Mouse (Mus musculus) cerebellum, postnatal 25 days (tissue): ENCODE results near the gene Erp27.
"Not testable (repeated sequence)": the region's sequence is repeated elsewhere in the genome, so short reads cannot be mapped to it uniquely, and the experiment has no call there.

Source experiments
- DNase-seq, 2 experiments: peaks; one replicate each; pipeline ENCODE4 v3.0.0; 2021; ENCODE audit warnings: mixed read lengths in 2 of 2

The Erp27 gene

DNA sequence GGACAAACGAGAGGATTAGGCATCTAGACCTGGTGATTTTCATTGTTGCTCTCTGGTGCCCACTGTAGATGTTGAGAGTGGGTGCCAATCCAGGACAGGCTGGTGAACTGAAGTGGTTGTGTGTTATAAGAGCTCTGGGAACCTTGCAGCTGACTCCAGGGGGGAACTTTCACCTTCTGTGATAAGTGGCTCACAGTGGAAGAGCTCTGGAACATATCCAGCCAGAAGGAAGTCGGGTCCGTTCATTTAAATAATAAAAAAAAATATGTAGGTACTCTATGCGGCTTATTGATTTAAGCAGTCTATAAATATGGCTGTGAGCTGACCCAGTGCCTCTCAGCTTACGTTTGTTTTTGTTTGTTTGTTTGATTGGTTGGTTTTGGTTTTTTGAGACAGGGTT is at the start of gene Erp27:
Gene Erp27 (minus strand): TSS at position 101 of the 400 bp plus-strand sequence.
- DNase-seq, result no peak

DNA sequence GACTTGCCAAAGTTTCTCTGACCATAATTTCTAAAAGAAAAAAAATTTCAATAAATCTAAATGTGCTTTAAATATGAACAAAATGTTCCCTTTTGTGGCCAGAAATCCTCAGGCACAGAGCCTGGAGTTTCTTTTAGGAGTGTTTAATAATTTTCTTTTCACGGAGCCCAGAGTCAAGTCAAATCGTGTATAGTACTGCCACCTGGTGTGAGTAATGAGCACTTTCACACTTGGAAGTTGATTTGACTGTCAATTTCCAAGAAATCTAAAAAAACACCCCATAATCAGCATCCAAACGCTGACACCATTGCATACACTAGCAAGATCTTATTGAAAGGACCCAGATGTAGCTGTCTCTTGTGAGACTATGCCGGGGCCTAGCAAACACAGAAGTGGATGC is 46.9 kb upstream of the Erp27 start:
- DNase-seq, result not testable (repeated sequence)

DNA sequence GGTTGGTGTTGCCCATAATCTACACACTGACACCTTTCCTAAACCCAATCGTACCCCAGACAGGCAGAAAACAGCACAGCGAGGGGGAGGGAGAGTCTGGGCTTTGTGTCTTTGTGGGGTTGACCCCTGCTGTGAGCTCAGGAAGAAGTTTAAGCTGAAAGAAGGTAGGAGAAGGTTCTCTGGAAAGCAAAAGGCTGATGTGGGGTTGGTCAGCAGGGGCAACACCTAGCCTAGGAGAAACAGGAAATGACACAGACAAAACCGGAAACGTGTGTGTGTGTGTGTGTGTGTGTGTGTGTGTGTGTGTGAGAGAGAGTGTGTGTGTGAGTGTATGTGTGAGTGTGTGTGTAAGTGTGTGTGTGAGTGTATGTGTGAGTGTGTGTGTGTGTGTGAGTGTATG is 45.5 kb upstream of the Erp27 start:
- no peak for DNase-seq

DNA sequence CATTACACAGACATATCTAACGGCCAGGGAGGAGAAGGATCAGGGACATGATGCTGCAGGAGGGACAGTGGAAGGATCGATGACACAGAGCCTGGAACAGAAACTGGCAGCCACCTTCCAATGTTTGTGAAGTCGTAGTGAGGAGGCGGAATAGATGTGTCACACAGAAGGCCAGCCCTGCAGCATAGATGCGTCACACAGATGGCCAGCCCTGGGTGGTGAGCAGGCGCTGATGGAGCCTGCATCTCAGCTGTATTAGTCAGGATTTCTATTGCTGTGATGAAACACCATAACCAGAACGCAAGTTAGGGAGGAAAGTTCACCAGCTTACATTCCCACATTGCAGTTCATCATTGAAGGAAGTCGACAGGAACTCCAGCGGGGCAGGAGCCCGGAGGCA is 43.9 kb upstream of the Erp27 start:
- DNase-seq, result no peak

DNA sequence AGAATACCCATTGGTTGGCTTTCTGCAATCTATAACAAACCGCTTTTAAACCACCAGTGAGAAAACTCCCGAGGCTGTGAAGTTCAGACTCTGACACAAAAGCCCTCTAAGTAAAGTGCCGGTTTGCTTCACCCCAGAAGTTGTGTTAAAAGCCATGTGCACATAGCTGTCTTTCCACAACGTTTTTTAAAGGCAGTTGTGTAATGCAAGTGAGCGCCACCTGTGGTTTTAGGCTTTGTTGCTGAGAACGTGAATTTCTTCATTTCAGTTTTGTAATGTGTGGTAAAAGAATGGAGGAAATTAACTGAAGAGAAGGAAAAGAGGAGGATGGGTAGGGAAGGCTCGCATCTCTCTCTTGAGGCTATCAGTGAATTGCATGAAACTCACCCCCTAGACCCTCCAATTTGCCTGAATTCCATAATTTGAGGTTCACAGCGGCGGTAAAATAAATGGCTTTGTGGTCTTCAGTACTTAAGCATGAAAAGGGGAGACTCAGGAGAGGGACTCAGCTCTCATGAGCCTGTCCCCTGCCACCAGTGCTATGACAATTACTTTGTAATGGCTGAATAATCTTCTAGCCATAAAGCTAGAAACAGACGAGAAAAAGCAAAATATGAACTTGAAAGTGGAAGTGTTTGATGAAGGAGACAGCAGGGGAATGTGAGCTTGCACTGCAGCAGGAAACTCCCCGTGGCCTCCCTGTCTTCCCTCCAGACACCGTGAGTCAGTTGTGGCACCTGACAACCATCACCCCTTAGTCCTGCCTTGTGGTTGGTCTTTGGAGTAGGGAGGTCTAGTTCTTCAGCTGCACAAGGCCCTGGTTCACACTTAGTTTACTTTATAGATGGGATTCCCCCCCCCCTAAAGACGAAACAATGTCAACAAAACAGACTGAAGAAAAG is 42.9 kb upstream of the Erp27 start:
- no peak for DNase-seq

DNA sequence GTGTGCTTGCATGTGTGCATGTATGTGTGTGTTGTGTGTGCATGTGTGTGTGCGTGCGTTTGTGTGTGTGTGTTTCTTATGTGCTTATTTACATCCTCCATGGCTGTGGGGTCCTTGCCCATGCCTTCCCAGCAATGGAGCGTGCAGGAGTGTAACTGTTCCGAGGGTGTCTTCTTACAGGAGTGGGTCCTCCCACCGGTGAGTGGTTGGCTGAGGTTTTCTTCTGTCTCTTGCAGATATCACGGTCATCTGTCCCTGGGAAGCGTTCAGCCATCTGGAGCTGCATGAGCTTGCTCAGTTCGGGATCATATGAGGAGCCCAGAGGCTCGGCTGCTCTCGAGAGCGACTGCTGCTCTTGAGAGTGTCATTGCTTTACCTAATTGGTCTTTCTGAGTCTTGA is 41.0 kb upstream of the Erp27 start:
- DNase-seq, result no peak

DNA sequence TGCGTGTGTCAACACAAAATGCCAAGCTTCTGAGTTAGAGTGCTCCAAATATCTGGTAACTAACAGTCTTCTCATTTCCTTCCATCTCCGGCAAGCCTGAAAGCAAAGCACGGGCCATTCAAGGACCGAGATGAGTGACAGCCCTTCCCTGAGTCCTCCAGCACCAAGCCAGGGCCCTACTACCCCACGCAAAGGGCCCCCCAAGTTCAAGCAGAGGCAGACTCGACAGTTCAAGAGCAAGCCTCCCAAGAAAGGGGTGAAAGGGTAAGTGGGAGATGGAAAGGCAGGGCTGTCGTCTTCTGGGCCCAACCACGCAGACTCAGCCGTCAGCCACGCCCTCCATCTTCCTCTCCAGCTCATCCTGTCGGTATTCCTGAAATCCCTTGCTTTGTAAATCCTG is 37.2 kb upstream of the Erp27 start:
- no peak for DNase-seq

DNA sequence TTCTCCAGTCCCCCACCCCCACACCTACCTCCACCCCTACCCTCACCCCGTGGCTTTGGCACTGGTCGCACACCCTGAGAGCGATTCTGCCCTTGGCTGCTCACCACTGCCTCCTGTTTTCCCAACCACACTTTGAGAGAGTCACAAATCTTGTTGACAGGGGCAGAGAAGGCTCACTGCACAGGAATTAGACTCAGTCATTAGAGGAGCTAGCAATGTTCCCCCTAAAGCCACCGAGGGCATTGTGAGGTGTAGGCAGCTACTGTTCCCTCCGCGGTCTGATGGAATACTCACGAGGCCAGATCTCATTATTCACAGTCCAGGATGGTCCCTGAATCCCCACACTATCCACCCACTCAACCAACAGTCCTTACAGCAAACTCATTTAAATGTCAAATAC is 35.1 kb upstream of the Erp27 start:
- no peak for DNase-seq

DNA sequence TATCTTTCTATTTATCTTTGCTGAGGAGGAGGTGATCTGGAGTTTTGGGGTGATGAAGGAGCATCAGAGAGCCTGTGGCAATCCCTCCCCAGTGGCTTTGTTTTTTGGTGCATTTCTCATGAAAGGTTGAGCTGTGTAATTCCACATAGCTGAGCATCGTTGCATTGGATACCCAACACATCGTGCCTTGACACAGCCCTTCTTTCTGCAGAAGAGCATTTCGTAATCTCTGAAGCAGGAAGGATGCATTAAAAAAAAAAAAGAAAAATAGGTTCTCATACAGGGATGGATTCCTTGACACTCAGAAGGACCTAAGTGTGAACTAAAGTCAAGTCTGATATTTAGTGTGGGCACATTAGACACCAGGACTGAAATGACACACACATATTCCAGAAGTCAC is 33.3 kb upstream of the Erp27 start:
- no peak for DNase-seq

DNA sequence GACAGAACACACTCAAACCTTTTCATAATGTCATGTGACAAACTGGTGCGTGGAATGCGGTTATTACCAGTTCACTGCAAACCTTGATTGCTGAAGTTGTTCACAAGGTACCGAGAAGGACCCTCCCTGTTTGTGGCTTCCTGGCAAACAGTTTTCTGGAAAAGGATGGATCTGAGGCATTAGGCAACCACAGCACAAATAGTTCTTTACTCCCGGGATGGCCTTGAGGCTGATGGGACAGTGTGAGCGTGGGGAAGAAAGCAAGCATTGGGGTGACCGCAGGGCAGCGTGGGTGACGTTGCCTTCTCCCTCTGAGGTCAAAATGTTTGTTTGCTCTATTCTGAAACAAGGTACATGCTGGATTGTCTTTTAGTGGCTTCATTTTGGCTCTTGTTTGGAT is 32.7 kb upstream of the Erp27 start:
- no peak for DNase-seq

DNA sequence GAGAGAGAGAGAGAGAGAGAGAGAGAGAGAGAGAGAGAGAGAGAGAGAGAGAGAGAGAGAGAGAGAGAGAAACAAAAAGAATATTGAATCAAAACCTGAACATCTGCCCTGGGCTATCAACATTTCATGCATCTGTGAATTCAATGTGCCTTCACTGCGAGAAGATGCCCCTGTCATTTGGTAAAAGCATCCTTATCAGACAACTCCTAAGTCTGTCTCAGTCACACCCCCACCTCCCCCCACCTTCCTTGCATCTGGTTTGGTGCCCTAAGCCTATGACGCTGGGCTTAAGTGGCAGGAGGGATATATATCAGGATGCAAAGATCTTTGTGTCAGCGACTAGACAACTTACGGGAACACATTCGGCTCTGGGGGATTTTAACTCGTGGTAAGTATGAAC is 32.2 kb upstream of the Erp27 start:
- no peak for DNase-seq

DNA sequence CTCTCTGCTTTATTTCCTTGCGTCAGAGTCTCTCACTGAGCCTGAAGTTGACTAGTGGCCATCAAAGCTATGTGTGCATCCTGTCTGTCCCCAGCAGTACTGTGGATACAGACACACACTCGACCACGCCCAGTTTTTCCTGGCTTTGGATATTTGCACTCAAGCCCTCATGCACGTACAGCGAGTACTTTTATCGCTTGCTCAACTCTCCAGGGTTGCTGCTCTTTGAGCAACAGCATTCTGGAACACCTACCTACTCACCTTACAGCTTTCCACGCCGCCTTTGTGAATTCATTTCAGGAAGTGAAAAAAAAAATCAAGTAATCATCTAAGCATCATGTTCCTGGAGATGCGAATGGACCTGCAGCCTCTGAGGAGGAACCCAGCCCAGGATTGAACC is 30.9 kb upstream of the Erp27 start:
- DNase-seq, result no peak

DNA sequence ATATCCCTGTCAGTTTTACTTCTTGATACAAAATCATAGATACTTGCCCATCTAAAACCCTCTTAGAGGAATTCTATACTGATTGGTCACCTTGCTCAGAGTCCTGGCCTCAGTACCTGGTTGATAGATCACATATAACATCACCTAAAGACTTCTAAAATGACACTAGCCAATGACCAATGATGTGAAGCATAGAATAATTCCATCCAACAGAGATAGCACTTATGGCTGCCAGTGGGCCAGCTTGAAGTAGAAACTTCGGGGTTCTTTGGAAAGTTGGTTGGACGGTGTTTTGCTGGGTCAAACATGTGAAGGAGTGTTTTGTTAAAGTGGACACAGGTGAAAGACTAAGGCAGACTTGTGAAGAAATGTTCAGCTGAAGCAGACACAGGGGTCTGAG is 28.2 kb upstream of the Erp27 start:
- DNase-seq, result no peak

DNA sequence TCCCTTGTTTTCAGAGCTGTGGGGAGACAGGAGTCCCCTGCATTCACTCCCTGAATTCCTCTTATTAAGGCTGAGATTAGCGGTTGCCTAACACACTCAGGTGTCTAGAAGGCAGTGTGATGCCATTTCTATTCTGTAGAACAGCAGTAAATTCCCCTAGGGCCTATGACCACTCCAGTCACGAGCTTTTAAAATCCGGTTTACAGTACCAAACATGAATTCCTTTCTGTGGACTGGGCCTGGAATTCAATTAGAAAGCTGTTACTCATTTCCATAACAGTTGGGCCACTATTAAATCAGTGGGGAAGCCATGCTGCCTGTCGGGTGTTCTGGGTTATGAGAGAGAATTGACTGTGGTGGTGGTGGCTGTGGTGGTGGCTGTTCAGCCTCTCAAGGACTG is 25.7 kb upstream of the Erp27 start:
- no peak for DNase-seq

DNA sequence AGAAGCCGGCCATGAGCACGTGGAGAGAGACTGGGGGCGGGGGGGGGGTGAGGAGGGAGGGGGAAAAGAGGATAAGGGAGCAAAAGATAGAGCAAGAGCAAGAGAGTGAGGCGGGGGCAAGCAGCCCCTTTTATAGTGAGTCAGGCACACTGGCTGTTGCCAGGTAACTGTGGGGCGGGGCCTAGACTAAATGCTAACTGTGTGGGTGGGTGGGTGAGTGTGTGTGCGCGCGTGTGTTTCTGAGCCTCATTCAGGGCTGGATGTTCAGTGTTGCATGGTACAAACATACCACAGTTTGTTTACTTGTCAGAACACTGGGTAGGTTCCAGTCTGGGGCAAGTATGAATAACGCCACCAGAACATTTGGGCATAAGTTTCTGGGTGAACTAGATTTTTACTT is 25.0 kb upstream of the Erp27 start:
- no peak for DNase-seq

DNA sequence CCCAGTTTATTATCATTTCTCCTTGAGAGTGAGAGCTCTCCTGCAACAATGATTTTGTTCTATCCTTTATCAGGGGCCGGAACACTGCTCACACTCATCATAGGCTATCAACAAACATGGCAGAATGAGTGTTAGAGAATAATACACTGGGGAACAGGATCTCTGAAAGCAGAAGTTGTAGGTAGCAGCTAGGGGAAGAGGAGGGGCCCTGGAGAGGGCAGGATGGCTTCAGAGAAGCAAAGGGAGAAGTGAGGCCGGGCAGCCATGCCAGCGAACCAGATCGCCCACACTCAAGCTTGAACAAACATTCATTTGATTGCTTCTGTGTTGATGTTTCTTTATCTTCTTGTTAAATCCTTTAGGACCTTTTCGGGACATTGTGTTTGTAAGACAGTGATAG is 24.3 kb upstream of the Erp27 start:
- no peak for DNase-seq

DNA sequence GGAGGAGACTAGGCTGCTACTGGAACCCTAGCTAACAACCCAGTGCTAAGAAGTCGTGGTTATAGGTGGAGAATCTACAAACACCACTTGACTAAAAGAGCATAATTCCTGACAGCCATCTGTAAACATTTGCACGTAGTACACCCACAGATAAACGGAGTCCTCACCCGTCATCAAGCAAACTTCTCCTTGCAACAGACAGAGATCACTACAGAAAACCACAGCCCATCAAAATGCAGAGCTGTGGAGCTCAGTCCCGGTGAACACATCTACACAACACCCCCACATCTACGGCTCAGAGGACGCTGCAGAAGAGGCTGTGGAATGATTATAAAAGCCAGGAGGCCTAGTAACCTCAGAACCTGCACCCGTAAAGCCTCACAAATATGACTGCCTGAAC is 22.5 kb upstream of the Erp27 start:
- DNase-seq, result no peak

DNA sequence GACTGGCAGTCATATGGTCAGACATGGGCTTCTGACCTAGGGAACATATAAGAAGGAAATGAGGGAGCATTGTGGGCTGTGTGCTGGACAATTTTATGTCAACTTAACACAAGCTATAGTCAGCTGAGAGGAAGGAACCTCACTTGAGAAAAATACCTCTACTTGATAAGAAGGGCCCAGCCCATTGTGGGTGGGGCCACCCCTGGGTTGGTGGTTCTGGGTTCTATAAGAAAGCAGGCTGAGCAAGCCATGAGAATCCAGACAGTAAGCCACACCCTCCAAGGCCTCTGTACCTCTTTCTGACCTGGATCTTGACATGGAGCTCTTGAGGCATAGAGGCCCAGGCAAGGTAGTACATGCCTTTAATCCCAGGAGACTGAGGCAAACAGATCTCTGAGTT is 21.4 kb upstream of the Erp27 start:
- no peak for DNase-seq

DNA sequence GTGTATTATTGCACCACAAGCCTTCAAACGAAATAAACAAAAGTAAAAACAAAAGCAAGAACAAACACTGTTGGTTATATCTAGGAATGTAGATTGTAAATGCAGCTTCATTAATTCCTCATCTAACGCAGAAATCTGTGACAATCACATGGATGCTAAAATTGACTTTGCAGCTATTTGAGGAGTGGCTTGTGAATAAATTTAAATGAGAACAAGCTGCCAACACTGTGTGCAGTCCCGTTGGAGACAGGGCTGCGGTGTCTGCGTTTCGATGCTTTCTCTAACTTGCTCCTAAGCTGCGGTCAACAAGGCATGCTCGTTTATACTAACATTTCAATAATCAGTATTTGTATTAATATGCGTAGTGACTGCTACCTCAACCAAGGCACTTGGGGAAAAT is 20.3 kb upstream of the Erp27 start:
- no peak for DNase-seq

DNA sequence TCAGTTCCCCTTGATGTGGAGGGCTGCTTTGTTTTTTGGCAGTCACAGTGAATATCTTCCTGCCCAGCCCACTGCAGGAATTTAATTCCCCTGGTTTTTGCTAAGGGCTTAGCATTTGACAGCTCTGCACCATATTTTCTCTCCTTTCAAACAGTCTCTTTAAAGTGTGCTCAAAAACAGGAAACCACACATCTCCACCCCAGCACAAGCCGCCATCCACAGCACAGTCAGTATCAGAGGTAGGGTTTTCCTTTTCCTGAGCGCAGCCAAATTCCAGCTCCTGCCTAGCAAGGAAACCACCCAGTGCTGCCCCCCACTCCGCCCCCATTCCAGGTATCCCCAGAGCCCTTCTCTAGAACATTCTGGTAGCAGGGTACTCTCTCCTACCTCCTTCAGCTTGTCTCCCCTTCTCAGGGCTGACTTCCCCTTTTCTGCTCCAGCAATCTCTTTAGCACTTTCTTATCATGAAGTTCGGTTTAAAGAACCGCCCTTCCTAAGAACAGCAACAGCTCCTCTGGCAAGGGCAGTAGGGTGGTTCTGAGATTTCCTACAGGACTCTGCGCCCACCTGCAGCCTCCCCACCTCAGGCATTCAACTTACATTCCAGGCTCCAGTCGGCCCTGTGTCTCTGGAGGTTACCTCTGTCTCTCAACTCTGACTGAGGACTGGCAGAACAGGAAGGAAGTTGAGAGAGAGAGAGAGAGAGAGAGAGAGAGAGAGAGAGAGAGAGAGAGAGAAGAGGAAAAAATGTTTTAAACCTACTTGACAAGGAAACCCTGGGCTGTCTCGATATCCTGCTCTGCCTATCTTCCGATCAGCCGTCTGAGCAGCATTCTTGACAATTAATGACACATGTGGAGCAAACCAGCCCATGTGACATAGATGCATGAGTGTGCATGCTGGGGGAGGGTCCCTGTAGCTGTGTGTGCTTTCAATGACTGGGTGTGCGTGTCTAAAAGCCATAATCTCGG is 19.4 kb upstream of the Erp27 start, which contains the start of gene Arhgdib:
Gene Arhgdib (minus strand): TSS at position 849 of the 971 bp plus-strand sequence.
- DNase-seq, result no peak

DNA sequence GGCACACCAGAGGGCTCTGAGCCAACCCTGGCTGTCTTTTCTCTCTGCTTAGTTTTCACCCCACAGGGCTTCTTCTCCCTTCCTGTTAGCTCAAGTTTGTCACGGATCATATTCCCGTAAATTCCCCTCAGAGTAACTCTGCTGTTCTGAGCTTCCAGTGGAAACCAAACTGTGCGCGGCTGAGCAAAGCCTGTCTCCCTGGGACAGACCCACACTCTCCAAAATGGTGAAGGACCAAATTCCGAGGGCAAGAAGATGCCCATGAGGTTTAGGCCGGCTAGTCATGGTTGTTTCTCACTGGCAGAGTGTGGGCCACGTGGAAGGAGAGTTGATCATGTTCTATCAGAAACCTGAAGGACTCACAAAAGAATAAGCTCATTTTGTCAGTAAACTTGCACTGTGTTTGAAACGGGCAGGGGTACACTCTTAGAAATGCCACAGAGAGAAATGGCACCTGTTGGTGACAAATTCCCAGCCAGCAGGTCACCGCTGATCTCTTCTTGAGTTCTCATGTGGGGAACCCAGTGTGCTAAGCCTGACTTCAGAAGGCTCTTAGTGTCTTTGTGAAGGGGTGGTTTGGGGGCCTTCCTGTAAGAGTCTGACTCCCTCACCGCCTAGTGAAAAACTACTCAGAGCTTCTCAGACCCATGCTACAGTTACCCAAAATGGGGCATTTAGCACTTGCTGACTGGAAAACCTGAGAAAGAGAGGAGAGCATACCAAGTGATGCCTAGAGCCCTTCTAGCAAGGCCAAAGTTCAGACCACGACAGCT is 18.4 kb upstream of the Erp27 start:
- DNase-seq, result no peak

DNA sequence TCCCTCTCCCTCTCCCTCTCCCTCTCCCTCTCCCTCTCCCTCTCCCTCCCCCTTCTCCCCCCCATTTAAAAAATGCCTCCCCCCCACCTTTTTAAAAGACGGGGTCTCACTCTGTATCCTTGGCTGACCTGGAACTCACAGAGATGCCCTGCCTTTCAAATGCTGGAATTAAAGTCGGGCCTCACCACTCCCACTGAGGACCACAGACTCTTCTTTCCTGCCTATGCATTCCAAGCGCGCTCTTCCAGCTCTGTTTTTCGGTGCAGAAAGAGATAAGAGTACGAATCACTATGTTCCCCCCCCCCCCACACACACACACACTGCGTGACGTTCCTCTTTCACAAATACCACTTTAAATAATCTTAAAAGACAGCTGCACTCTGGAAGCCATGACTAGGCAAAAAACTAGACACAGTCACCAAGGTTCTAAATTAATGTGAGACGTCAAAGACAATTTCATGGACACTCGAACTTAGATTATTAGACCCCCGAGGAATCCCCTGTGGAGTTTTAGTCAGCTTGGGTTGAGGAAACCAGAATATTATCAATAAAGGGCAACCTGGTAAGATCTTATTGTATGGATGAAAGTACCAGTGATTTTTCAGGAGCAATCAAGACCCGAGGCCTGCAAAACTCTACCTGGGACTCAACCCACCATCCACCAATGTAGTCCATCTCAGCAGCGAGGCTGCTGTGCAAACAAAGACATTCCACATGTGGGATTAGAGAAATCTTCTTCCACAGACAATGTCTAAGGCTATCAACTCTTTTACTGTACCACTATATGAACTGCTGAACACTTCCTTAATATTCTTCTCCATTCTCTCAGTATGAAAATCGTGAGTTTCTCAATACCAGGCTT is 17.6 kb upstream of the Erp27 start:
- DNase-seq, result no peak
